Mouse (Mus musculus) kidney, adult 2 months (tissue): ENCODE data around the gene Adamtsl3.

Source experiments
- CTCF ChIP-seq: fragments of 200-500 bp; conservative IDR thresholded peaks from 2 replicates; pipeline ENCODE4 v1.5.1; 2011; ENCODE audit warnings: low read depth, mild to moderate bottlenecking, control low read depth, low read length, moderate library complexity, mixed read lengths; ENCODE audit not compliant: insufficient read depth, insufficient read length
- POLR2A ChIP-seq: fragments of 200-500 bp; IDR thresholded peaks from one replicate; pipeline ENCODE4 v1.6.1; 2011; ENCODE audit warnings: low read depth, low read length, control low read depth

DNA sequence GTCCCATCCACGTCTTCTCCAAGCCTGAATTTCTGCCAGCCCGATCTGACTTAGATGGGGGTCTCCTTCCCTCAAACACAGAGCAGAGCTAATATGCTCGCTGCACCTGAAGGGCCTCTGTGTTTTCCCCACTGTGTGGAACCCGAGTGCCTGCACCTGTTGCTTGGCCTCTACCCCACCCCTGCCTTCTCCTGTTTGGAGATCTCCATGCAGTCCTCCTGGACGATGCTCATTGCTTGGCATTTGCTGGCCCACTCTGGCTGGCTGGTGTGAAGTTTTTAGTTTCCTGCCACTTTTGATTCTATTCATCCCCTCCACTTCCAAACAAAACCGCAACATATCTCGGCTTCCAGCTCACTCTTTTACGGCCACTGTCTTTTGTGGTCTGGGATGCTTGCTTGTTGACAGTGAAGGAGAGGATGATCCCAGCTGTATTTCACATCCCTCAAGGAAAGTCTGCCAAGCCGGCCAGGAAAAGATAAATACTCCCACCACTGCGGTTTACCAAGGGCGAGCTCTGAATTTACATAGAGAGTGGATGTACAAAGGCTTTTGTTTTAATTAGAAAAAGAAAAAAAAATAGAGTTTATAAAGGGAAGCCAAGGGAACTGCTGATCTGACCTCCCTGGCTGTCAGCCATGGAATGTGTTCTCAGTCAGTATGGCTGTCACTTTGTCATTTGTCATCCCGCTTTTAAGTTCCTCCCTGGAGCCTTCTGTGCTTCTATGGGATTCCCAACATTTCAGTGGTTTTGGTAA is 198.4 kb downstream of the Adamtsl3 start:
- TF ChIP-seq CTCF (no peak), POLR2A (no peak)
